Mouse (Mus musculus) erythroblast, embryonic 14.5 days (primary cell): ENCODE data around the gene Catip. TPM values are rescaled to one million over a fixed set of nuclear protein-coding genes. Genes with fewer than 3 reads are reported as not detected.
"Not testable (repeated sequence)": the region's sequence is repeated elsewhere in the genome, so short reads cannot be mapped to it uniquely, and the experiment has no call there.

Experiments
- H3K27me3 ChIP-seq: 2 replicates; pipeline ENCODE4 v1.6.1; 2012; ENCODE audit warnings: inconsistent platforms; ENCODE audit not compliant: control insufficient read depth
- H3K36me3 ChIP-seq: 2 replicates; pipeline ENCODE4 v1.6.1; 2012; ENCODE audit warnings: mild to moderate bottlenecking, inconsistent platforms; ENCODE audit not compliant: control insufficient read depth
- H3K4me1 ChIP-seq: 2 replicates; pipeline ENCODE4 v1.6.1; 2012; ENCODE audit warnings: inconsistent platforms; ENCODE audit not compliant: control insufficient read depth
- H3K4me3 ChIP-seq: replicated peaks from 2 replicates; pipeline ENCODE3; 2012; ENCODE audit warnings: moderate library complexity, mild to moderate bottlenecking, inconsistent platforms
- H3K9me3 ChIP-seq: 2 replicates; pipeline ENCODE4 v1.6.1; 2012; ENCODE audit warnings: low read length, inconsistent platforms, mixed read lengths; ENCODE audit not compliant: control insufficient read depth
- GATA1 ChIP-seq: IDR thresholded peaks from 2 replicates; pipeline ENCODE4 v1.6.1; 2012; ENCODE audit warnings: low read length, inconsistent platforms, mixed read lengths
- TAL1 ChIP-seq: IDR thresholded peaks from 3 replicates; pipeline ENCODE4 v1.6.1; 2012; ENCODE audit warnings: low read length, inconsistent platforms, mixed read lengths
- polyA plus RNA-seq: library from polyadenylated mRNA; stranded (reverse); fragments of >175 nt; gene quantifications from 2 replicates; pipeline ENCODE4 v1.2.3, GENCODE M21; 2012

Catip gene
- polyA plus RNA-seq, 1 experiment = not detected

GRCm38 (mm10) chr1:74393010-74393409 is 31.1 kb downstream of the Catip start:
- Histone ChIP-seq H3K36me3 (peaks cover 38% of the 10 kb centered on the region), H3K4me1 (peaks cover 83% of the 10 kb centered on the region), H3K4me3 (peak overlapping the region; percentile 95), H3K27me3 (no peaks in the 10 kb centered on the region), H3K9me3 (peaks cover under 1% of the 10 kb centered on the region; the same call in 1 of the 2 replicates)
- TF ChIP-seq TAL1 (no peak), GATA1 (no peak)

GRCm38 (mm10) chr1:74393697-74394096 is 31.8 kb downstream of the Catip start:
- no peak for TF ChIP-seq TAL1
- no peak for TF ChIP-seq GATA1
- peaks cover 38% of the 10 kb centered on the region for H3K36me3 ChIP-seq
- no peaks in the 10 kb centered on the region for H3K27me3 ChIP-seq
- peaks cover 83% of the 10 kb centered on the region for H3K4me1 ChIP-seq
- peaks cover 2% of the 10 kb centered on the region; the same call in 1 of the 2 replicates for H3K9me3 ChIP-seq
- H3K4me3 ChIP-seq = peak overlapping the region; percentile 95

- H3K36me3 ChIP-seq = peaks cover 38% of the 10 kb centered on the region
- TF ChIP-seq GATA1 = no peak
- TF ChIP-seq TAL1 = no peak
- H3K4me1 ChIP-seq = peaks cover 82% of the 10 kb centered on the region
- H3K9me3 ChIP-seq = peaks cover 2% of the 10 kb centered on the region; the same call in 1 of the 2 replicates
- no peaks in the 10 kb centered on the region for H3K27me3 ChIP-seq
- H3K4me3 ChIP-seq = no peak overlapping the region
Measured at GRCm38 (mm10) chr1:74394311-74394710, 32.4 kb downstream of the Catip start.

GRCm38 (mm10) chr1:74394858-74395257 is 33.0 kb downstream of the Catip start:
- H3K4me3 ChIP-seq = no peak overlapping the region
- H3K36me3 ChIP-seq = peaks cover 38% of the 10 kb centered on the region
- H3K4me1 ChIP-seq = peaks cover 77% of the 10 kb centered on the region
- no peaks in the 10 kb centered on the region for H3K27me3 ChIP-seq
- peaks cover 2% of the 10 kb centered on the region; the same call in 1 of the 2 replicates for H3K9me3 ChIP-seq
- no peak for TF ChIP-seq TAL1
- TF ChIP-seq GATA1 = no peak

GRCm38 (mm10) chr1:74395290-74395689 is 33.4 kb downstream of the Catip start:
- H3K9me3 ChIP-seq = peaks cover 2% of the 10 kb centered on the region; the same call in 1 of the 2 replicates
- TF ChIP-seq GATA1 (no peak), TAL1 (no peak)
- no peak overlapping the region for H3K4me3 ChIP-seq
- H3K36me3 ChIP-seq = peaks cover 38% of the 10 kb centered on the region
- no peaks in the 10 kb centered on the region for H3K27me3 ChIP-seq
- H3K4me1 ChIP-seq = peaks cover 73% of the 10 kb centered on the region

GRCm38 (mm10) chr1:74396456-74397222 is 34.7 kb downstream of the Catip start:
- H3K27me3 ChIP-seq = not testable (repeated sequence)

GRCm38 (mm10) chr1:74397268-74397918 is 35.5 kb downstream of the Catip start:
- peaks cover 82% of the 10 kb centered on the region for H3K4me1 ChIP-seq
- peaks cover 36% of the 10 kb centered on the region for H3K36me3 ChIP-seq
- H3K27me3 ChIP-seq = no peaks in the 10 kb centered on the region
- peaks cover 2% of the 10 kb centered on the region; the same call in 1 of the 2 replicates for H3K9me3 ChIP-seq
- no peak for TF ChIP-seq GATA1
- TF ChIP-seq TAL1 = no peak
- H3K4me3 ChIP-seq = peak overlapping the region; percentile 68

More at GRCm38 (mm10) chr1:74396456-74397222, 34.7 kb downstream of the Catip start:
- Histone ChIP-seq H3K4me1 (peaks cover 79% of the 10 kb centered on the region), H3K36me3 (peaks cover 38% of the 10 kb centered on the region), H3K4me3 (peak overlapping the region; percentile 68)
- H3K9me3 ChIP-seq = not testable (repeated sequence)

- Histone ChIP-seq H3K4me3 (peak overlapping the region; percentile 68), H3K36me3 (peaks cover 32% of the 10 kb centered on the region), H3K27me3 (no peaks in the 10 kb centered on the region), H3K9me3 (peaks cover 2% of the 10 kb centered on the region; the same call in 1 of the 2 replicates), H3K4me1 (peaks cover 76% of the 10 kb centered on the region)
- TF ChIP-seq GATA1 = no peak
- TF ChIP-seq TAL1 = no peak
Measured at GRCm38 (mm10) chr1:74397919-74398451, 36.1 kb downstream of the Catip start.

- Histone ChIP-seq H3K4me1 (peaks cover 55% of the 10 kb centered on the region), H3K27me3 (no peaks in the 10 kb centered on the region), H3K4me3 (no peak overlapping the region), H3K36me3 (peaks cover 6% of the 10 kb centered on the region), H3K9me3 (peaks cover 2% of the 10 kb centered on the region; the same call in 1 of the 2 replicates)
- TF ChIP-seq TAL1 (no peak), GATA1 (no peak)
Measured at GRCm38 (mm10) chr1:74400531-74400930, 38.6 kb downstream of the Catip start.
